Comparison of ENCODE assay signal across 1 mouse cellular context in the genomic region with DNA sequence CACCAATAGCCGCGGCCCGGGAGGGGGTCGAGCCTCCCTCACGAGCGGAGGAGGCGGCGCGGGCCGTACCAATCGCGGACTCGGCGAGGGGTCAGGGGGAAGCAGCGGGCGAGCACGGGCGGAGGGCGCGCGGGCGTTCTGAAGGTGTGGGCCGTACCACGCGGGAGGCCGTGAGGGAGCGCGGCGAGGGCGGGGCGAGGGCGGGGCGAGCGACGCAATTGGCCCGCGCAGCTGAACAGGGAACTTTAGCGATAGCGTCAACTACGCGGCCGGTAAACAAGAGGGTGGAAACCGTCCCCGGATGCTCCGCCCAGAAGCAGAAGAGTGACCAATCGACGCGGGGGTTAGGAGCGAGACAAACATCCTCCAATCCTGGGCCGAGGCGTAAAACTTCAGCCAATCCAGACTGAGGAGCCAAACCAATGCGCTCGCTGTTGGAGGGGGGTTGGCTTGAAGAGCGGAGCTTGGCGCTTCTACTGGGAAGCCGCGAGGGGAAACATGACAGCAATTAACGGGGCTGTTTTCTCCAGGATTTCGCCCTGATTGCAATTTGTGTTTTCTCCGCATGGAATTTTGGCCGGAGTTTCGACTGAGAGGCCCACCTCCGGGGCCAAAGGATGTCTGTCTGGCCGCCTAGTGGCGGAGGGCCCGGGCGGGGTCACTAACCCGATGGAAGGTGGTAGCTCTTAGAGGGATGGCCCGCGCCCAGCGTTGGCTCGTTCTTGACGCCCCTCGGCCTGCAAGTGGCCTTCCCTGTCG.
TF ChIP-seq lines count a peak whose summit lies in the region.

Gene Rmnd5a (minus strand): TSS at position 146 of the 759 bp plus-strand sequence.

TF ChIP-seq in myocyte, 11 proteins besides CTCF, POLR2A, EP300 and RAD21 (continued from another document):
- TF ChIP-seq MYOD1 (IDR thresholded peaks at IDR 0.05; ENCODE audit: control insufficient read depth in 1 of 3, insufficient read length in 2 of 3, low read depth in 2 of 3) (peak in 1 of 3 experiments; percentile 36), MYOG (IDR thresholded peaks at IDR 0.05; ENCODE audit: control insufficient read depth in 1 of 3, insufficient read depth in 1 of 3, insufficient read length in 2 of 3, low read depth in 2 of 3) (peak in 2 of 3 experiments; percentile 30 to 40), CEBPB (IDR thresholded peaks at IDR 0.05; ENCODE audit: insufficient read depth, poor library complexity, severe bottlenecking) (no peak), USF1 (IDR thresholded peaks at IDR 0.05; ENCODE audit: low read depth) (no peak), E2F4 (IDR thresholded peaks at IDR 0.05; ENCODE audit: insufficient read depth) (peak; percentile 52), TCF12 (IDR thresholded peaks at IDR 0.05; ENCODE audit: insufficient read depth, poor library complexity, severe bottlenecking) (no peak)
